7 mouse cellular contexts compared by ENCODE assay signal in genomic region chr10:79997819-79998218, GRCm38 (mm10). TPM values are rescaled to one million over a fixed set of nuclear protein-coding genes. Genes with fewer than 3 reads are reported as not detected.
A peak's percentile ranks its signal among the peaks of the same experiment; 100 is the strongest.
DNase-seq lines count a peak whose midpoint lies in the region; ATAC-seq lines count a peak whose summit lies in the region.

No protein-coding gene starts in this region.

- H3K4me3 ChIP-seq in embryonic facial prominence, embryonic 14.5 days (ENCODE audit: low read depth, low read length): peak overlapping the region; percentile 51
- H3K4me3 ChIP-seq in hindbrain, embryonic 12.5 days: peak overlapping the region; percentile 47
- peak overlapping the region; percentile 61 for H3K4me3 ChIP-seq in midbrain, embryonic 10.5 days

- 6% methylated on average over 14 of the region's 15 CpGs for WGBS in embryonic facial prominence, embryonic 14.5 days
- WGBS in hindbrain, embryonic 12.5 days: 11% methylated on average over 15 of the region's 15 CpGs
- WGBS in midbrain, embryonic 10.5 days: 6% methylated on average over 15 of the region's 15 CpGs

- peaks cover 7% of the 10 kb centered on the region for H3K27me3 ChIP-seq in embryonic facial prominence, embryonic 14.5 days (replicated peaks; ENCODE audit: control insufficient read depth, insufficient read depth, low read length)
- H3K27me3 ChIP-seq in hindbrain, embryonic 12.5 days: peaks cover 29% of the 10 kb centered on the region
- H3K27me3 ChIP-seq in midbrain, embryonic 10.5 days (ENCODE audit: low read depth, poor library complexity, severe bottlenecking): peaks cover 52% of the 10 kb centered on the region

- DNase-seq in urinary bladder, postnatal 14 days (ENCODE audit: low spot score): peak; percentile 50
- no peak for DNase-seq in urinary bladder, adult 18-20 months (ENCODE audit: low spot score in 2 of 2)
- DNase-seq in embryonic facial prominence, embryonic 14.5 days (ENCODE audit: low spot score): no peak
- DNase-seq in midbrain, embryonic 10.5 days (ENCODE audit: low spot score): no peak
- DNase-seq in embryo, embryonic 10 days (ENCODE audit: low spot score): no peak
- no peak for DNase-seq in right cerebral cortex, postnatal 25 days

- H3K27ac ChIP-seq in embryonic facial prominence, embryonic 14.5 days (replicated peaks; ENCODE audit: low read depth, low read length): no peak overlapping the region
- peak overlapping the region; percentile 55; the same call in 1 of the 2 replicates for H3K27ac ChIP-seq in hindbrain, embryonic 12.5 days
- peak overlapping the region; percentile 82 for H3K27ac ChIP-seq in midbrain, embryonic 10.5 days (replicated peaks)

- no peak for ATAC-seq in embryonic facial prominence, embryonic 14.5 days (ENCODE audit: low read depth)
- ATAC-seq in hindbrain, embryonic 12.5 days (ENCODE audit: low FRiP score): peak; percentile 38

- no peak overlapping the region for H3K9ac ChIP-seq in embryonic facial prominence, embryonic 14.5 days (ENCODE audit: low read depth, low read length)
- H3K9ac ChIP-seq in hindbrain, embryonic 12.5 days: peak overlapping the region; percentile 55

- peaks cover 11% of the 10 kb centered on the region; the same call in 1 of the 2 replicates for H3K4me1 ChIP-seq in embryonic facial prominence, embryonic 14.5 days (ENCODE audit: control insufficient read depth, insufficient read depth, low read length)
- peaks cover 13% of the 10 kb centered on the region for H3K4me1 ChIP-seq in hindbrain, embryonic 12.5 days
- peaks cover 37% of the 10 kb centered on the region for H3K4me1 ChIP-seq in midbrain, embryonic 10.5 days

- peak overlapping the region; percentile 92 for H3K4me2 ChIP-seq in embryonic facial prominence, embryonic 14.5 days (ENCODE audit: low read depth, low read length)
- peak overlapping the region; percentile 76 for H3K4me2 ChIP-seq in hindbrain, embryonic 12.5 days (replicated peaks)

- no peaks in the 10 kb centered on the region for H3K9me3 ChIP-seq in embryonic facial prominence, embryonic 14.5 days (ENCODE audit: control insufficient read depth, low read length)
- H3K9me3 ChIP-seq in hindbrain, embryonic 12.5 days (replicated peaks): no peaks in the 10 kb centered on the region
- H3K9me3 ChIP-seq in midbrain, embryonic 10.5 days (replicated peaks): no peaks in the 10 kb centered on the region

- peaks cover 27% of the 10 kb centered on the region for H3K36me3 ChIP-seq in embryonic facial prominence, embryonic 14.5 days (ENCODE audit: control insufficient read depth, insufficient read depth, low read length)
- no peaks in the 10 kb centered on the region for H3K36me3 ChIP-seq in hindbrain, embryonic 12.5 days
- H3K36me3 ChIP-seq in midbrain, embryonic 10.5 days: peaks cover 12% of the 10 kb centered on the region; the same call in 1 of the 2 replicates

RNA-seq across cellular contexts. Expression of gene Abca7, which starts 1.5 kb away (rescaled TPM):
- polyA plus RNA-seq in embryonic facial prominence, embryonic 14.5 days (2014; fragmentation: Nextera tagmentation; extraction: Ambion mirVana): 2.5 and 2.8 TPM in 2 replicates
- 6.9 and 7.7 TPM in 2 replicates for polyA plus RNA-seq in hindbrain, embryonic 12.5 days (2016; fragmentation: Nextera tagmentation; extraction: Ambion mirVana)
- polyA plus RNA-seq in midbrain, embryonic 10.5 days (2016; fragmentation: Nextera tagmentation; extraction: Ambion mirVana): 3.2 and 4.8 TPM in 2 replicates

RNA-seq across cellular contexts. Expression of gene Cnn2, which starts 9.4 kb away (rescaled TPM):
- 293 and 304 TPM in 2 replicates for polyA plus RNA-seq in embryonic facial prominence, embryonic 14.5 days (2014; fragmentation: Nextera tagmentation; extraction: Ambion mirVana)
- polyA plus RNA-seq in hindbrain, embryonic 12.5 days (2016; fragmentation: Nextera tagmentation; extraction: Ambion mirVana): 178 and 204 TPM in 2 replicates
- 198 and 199 TPM in 2 replicates for polyA plus RNA-seq in midbrain, embryonic 10.5 days (2016; fragmentation: Nextera tagmentation; extraction: Ambion mirVana)

RNA-seq across cellular contexts. Expression of gene Tmem259, which starts 13.7 kb away (rescaled TPM):
- polyA plus RNA-seq in embryonic facial prominence, embryonic 14.5 days (2014; fragmentation: Nextera tagmentation; extraction: Ambion mirVana): 20.6 and 22.3 TPM in 2 replicates
- polyA plus RNA-seq in hindbrain, embryonic 12.5 days (2016; fragmentation: Nextera tagmentation; extraction: Ambion mirVana): 23.1 and 25.5 TPM in 2 replicates
- polyA plus RNA-seq in midbrain, embryonic 10.5 days (2016; fragmentation: Nextera tagmentation; extraction: Ambion mirVana): 11.0 TPM in 2 replicates

RNA-seq across cellular contexts. Expression of gene Arhgap45, which starts 18.6 kb away (rescaled TPM):
- polyA plus RNA-seq in embryonic facial prominence, embryonic 14.5 days (2014; fragmentation: Nextera tagmentation; extraction: Ambion mirVana): 4.4 and 6.4 TPM in 2 replicates
- polyA plus RNA-seq in hindbrain, embryonic 12.5 days (2016; fragmentation: Nextera tagmentation; extraction: Ambion mirVana): 8.7 and 8.9 TPM in 2 replicates
- 7.9 and 8.0 TPM in 2 replicates for polyA plus RNA-seq in midbrain, embryonic 10.5 days (2016; fragmentation: Nextera tagmentation; extraction: Ambion mirVana)

RNA-seq across cellular contexts. Expression of gene Grin3b, which starts 27.3 kb away (rescaled TPM):
- polyA plus RNA-seq in embryonic facial prominence, embryonic 14.5 days (2014; fragmentation: Nextera tagmentation; extraction: Ambion mirVana): 0.37 and 0.56 TPM in 2 replicates
- 0.23 and 0.44 TPM in 2 replicates for polyA plus RNA-seq in hindbrain, embryonic 12.5 days (2016; fragmentation: Nextera tagmentation; extraction: Ambion mirVana)
- 0.25 and 0.30 TPM in 2 replicates for polyA plus RNA-seq in midbrain, embryonic 10.5 days (2016; fragmentation: Nextera tagmentation; extraction: Ambion mirVana)
